Mouse (Mus musculus) ES-Bruce4 (cell line): ENCODE results near the gene Morn1.

Source experiments
- CTCF ChIP-seq: IDR thresholded peaks from one replicate; pipeline ENCODE4 v1.8.1; 2011; ENCODE audit warnings: low read depth, low read length
- EP300 ChIP-seq: IDR thresholded peaks from 2 replicates; pipeline ENCODE4 v1.6.1; 2011; ENCODE audit warnings: low read depth, low read length; ENCODE audit not compliant: insufficient read depth

- TF ChIP-seq EP300 (no peak), CTCF (no peak)
Observed at GRCm38 (mm10) chr4:155083553-155083952, 2.8 kb upstream of the Morn1 start.
